Mouse (Mus musculus) kidney, postnatal 14 days (tissue): Measurements from ENCODE around the gene Fryl.

Source experiments
- DNase-seq: peaks from one replicate; pipeline ENCODE4 v3.0.0; 2022; ENCODE audit warnings: mixed read lengths

Gene Fryl

GRCm38 (mm10) chr5:73218065-73218464, 38.4 kb downstream of the Fryl start:
- DNase-seq: no peak

DNA sequence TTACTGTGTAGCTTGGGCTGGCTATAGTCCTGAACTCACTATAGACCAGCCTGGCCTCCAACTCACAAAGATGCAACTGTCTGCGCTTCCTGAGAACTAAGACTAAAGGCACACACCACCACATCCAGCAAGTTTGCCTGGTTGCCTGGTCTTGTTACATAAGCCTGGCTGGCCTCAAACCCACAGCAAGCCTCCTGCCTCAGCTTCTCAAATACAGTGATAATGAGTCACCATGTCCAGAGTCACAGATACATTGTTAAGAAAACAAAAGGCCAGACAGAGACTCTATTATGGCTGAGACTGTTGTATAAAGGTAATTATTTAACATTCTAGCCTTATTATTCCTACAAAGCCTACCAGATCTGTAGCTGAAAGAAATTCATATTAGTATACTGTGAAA, 39.3 kb downstream of the Fryl start:
- DNase-seq: no peak

GRCm38 (mm10) chr5:73216014-73216413, 40.4 kb downstream of the Fryl start:
- DNase-seq: no peak

GRCm38 (mm10) chr5:73212446-73212845, 44.0 kb downstream of the Fryl start:
- no peak for DNase-seq

GRCm38 (mm10) chr5:73211961-73212360, 44.5 kb downstream of the Fryl start:
- DNase-seq: no peak

GRCm38 (mm10) chr5:73210971-73211315, 45.5 kb downstream of the Fryl start:
- no peak for DNase-seq

GRCm38 (mm10) chr5:73210127-73210970, 46.1 kb downstream of the Fryl start:
- no peak for DNase-seq

DNA sequence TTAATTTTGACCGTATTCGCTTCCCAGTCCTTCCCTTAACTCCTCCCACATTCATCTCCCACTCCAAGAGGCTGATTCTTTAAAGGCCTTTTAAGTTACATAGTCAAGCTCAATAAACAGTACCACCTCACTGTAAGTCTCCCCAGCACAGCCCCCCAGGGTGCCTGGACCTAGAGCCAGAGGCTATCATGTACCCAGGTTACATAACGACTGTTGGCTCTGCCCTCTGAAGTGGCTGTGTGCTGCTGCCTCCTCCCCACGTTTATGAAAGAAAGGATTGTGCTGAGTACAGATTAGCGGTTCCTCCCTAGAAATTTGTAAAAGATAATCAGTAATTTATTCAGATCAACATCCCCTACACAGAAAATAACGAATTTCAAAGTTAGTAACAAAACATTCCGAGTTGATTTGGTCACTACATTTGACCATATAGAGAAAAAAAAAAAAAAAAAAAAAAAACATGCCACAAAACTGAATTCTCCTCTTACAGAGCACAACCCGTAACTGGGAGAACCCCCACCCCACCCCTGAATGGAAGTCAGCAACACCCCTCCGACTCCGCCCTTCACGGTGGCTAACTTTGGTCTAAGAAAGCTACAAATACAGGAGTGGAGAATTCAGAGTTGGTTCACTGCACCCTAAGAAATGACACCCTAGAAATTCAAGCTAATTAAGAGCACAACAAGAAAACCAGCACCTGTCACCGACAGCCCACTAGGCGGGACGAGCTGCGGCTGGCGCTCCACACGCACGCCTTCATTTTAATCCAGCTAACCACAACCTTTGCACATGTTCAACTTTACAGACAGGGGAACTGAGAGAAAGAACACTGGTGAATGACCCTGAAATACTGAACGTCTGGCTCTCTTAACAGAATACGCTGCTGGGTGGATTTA, 47.0 kb downstream of the Fryl start:
- peak; percentile 31 for DNase-seq

DNA sequence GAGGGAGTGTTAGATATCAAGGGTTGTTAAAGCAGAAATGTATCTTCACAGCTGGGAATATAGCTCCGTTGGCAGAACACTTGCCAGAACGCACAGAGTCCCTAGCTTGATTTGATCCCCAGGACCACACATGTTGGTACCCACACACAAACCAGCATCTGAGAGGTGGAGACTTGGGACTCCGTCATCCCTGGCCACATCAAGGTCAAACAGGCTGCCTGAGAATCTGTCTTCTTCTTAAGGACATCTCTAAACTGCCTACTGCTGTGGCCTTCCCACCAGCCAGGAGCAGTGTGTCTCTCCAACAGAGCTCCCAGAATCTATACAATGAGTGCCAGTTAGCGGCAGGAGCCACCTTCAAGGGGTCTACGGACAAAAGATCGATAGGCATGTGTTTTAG, 47.8 kb downstream of the Fryl start:
- no peak for DNase-seq

DNA sequence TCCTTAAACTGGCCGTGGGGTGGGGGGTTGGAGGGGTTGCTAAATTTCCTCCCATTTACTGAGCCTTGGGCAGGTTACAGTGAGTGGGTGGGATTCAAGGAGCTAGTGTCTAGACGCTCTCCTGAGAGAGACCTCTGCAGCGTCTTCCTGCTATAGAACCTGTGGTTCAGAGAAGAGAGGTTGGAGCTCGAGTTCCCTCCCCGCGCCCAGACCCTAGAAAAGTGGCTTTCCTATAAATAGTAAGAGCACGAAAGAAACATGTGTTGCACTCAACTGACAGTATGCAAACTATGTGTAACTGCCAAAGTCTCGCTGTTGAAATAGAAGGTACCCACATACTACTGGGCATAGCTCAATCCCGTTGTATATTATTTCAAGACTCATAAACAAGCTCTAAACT, 49.7 kb downstream of the Fryl start:
- DNase-seq: no peak

DNA sequence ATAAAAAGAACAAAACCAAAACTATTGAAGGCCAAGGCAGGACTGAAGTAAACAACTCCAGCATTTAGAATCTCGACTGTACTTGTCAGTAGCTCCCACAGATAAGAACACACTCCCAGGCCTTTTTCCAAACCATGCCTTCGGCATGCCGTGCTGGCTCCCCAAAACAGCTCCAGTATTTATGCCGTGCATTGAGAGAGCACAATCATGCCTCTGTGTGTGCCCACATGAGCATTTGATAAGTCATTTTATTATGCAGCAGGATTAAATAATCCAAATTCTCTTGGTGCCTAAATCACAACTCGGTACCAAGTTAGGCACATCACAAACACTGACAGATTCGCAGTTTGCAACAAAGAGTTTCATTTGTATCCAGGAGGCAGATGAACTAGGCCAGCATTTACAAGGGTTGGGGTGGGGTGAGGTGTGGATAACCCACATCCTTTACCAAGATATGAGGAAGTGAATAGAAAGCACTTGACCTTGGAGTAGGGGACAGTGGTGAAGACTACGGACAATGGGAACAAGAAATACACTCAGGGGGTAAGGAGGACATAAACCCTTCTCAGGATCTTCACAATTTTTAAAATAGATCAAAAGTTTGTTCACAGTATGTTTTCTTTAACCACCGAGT, 50.3 kb downstream of the Fryl start:
- no peak for DNase-seq

DNA sequence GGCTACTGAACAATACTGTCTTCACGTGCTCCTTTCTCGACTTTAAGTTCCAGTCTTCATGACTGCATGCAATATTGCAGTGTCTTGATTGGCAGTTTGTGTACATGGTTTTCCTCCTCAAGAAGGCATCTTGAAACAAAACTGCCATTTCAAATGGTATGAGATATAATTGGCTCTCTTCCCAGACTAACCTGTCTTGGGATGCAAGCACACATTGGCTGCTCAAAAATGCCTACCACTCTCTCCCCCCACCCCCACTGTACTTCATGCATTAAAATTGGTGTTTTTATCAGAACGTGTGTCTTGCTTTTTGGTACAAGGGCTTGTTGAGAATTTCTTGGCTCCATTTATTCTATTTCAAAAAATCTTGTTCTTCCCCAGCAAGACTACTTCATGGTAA, 51.4 kb downstream of the Fryl start:
- DNase-seq: no peak

- DNase-seq: no peak
These were observed 53.9 kb downstream of the Fryl start for GRCm38 (mm10) chr5:73202498-73202897.

GRCm38 (mm10) chr5:73202077-73202476, 54.3 kb downstream of the Fryl start:
- no peak for DNase-seq

- peak; percentile 20 for DNase-seq
These were observed 55.7 kb downstream of the Fryl start for GRCm38 (mm10) chr5:73200387-73201384.

DNA sequence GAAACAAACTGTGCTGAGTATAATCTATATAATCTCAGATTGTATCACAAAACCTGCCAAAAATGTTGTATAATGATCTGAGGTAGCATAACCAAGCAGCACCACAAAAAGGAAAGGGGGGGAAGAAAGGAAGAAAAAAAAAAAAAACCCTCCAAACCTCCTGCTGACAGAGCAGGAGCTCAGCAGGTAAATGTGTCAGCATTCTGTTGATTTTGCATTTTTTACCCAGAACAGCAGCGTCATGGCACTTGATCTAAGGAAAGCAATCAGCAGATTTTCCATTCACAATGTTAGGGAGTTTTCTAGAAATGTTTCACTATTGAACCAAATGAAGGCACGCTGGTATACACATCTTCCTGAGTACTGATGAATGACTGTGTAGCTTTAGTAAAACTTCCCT, 56.8 kb downstream of the Fryl start:
- no peak for DNase-seq

GRCm38 (mm10) chr5:73198690-73199089, 57.7 kb downstream of the Fryl start:
- DNase-seq: no peak

- no peak for DNase-seq
These were observed 58.6 kb downstream of the Fryl start for GRCm38 (mm10) chr5:73197796-73198195.

- no peak for DNase-seq
These were observed 61.7 kb downstream of the Fryl start for GRCm38 (mm10) chr5:73194740-73195139.

GRCm38 (mm10) chr5:73194083-73194570, 62.3 kb downstream of the Fryl start:
- DNase-seq: no peak

DNA sequence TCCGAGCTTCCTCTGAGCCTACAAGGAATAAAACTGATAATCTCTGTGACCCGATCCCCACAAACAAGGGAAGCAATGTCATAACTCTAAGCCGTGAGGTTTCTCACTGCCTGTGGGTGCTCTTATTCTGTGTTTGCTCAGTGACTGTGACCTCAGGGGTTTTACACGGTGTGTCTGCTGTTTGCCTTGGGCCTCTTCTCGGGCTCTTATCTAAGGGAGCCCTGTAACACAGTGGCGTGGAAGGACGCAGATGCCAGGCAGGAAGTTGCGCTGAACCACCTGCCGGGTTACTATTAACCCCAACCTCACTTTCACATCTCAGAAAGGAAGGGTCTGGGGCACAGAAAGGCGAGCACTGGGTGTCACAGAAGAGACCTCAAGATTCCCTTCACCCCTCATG, 62.8 kb downstream of the Fryl start:
- DNase-seq: no peak
